Mouse (Mus musculus): ENCODE measurements at regions not wholly inside any gene's neighbourhood (a gene's known extent, or its start where the extent isn't known, plus 50 kb on each side); places are given as distances from the start of the nearest gene placed in this dataset.

- Histone ChIP-seq H3K4me1 (ENCODE audit: control insufficient read depth, insufficient read depth, low read length) (no peaks in the 10 kb centered on the region), H3K27ac (replicated peaks; ENCODE audit: low read depth, low read length) (no peak overlapping the region), H3K36me3 (replicated peaks; ENCODE audit: control insufficient read depth, insufficient read depth, low read depth, low read length) (no peaks in the 10 kb centered on the region), H3K27me3 (ENCODE audit: control insufficient read depth, insufficient read depth, low read length) (no peaks in the 10 kb centered on the region), H3K4me2 (ENCODE audit: low read depth, low read length) (no peak overlapping the region), H3K9ac (replicated peaks; ENCODE audit: low read length) (no peak overlapping the region), H3K4me3 (ENCODE audit: low read depth, low read length) (no peak overlapping the region), H3K9me3 (replicated peaks; ENCODE audit: control insufficient read depth, low read length) (no peaks in the 10 kb centered on the region)
- DNase-seq (ENCODE audit: low spot score) (no peak), ATAC-seq (replicated peaks; ENCODE audit: insufficient number of reproducible peaks, low FRiP score, low TSS enrichment, low read depth) (no peak)
- WGBS, result 76% methylated on average over 5 of the region's 5 CpGs
Measured at GRCm38 (mm10) chr15:27020471-27020870, 125.1 kb upstream of the Fbxl7 start.

DNA sequence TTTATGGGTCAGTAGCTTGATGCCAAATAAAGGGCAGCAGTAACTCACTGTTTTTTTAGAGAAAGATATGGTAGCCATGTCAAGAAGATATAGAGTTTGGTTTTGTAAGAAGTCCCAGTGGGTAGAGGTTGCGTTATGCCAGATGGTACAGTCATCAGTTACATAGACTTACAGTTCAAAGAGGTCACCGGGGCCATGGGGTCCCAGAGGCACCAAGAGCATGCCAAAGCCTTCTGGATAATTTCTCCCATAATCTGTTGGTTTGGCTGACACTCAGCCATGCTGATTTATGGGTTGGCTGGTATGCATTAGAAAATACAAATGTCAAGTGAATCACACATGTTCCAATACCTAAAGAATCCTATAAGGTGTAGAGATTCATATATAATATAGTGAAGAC, 137.9 kb upstream of the Fbxl7 start:
- Histone ChIP-seq H3K9me3 (replicated peaks; ENCODE audit: control insufficient read depth, low read length) (no peaks in the 10 kb centered on the region), H3K4me1 (ENCODE audit: control insufficient read depth, insufficient read depth, low read length) (no peaks in the 10 kb centered on the region), H3K27ac (replicated peaks; ENCODE audit: low read depth, low read length) (no peak overlapping the region), H3K36me3 (replicated peaks; ENCODE audit: control insufficient read depth, insufficient read depth, low read depth, low read length) (no peaks in the 10 kb centered on the region), H3K4me3 (ENCODE audit: low read depth, low read length) (no peak overlapping the region), H3K4me2 (ENCODE audit: low read depth, low read length) (no peak overlapping the region), H3K9ac (replicated peaks; ENCODE audit: low read length) (no peak overlapping the region), H3K27me3 (ENCODE audit: control insufficient read depth, insufficient read depth, low read length) (no peaks in the 10 kb centered on the region)
- DNase-seq (ENCODE audit: low spot score) (no peak), ATAC-seq (replicated peaks; ENCODE audit: insufficient number of reproducible peaks, low FRiP score, low TSS enrichment, low read depth) (no peak)
- 75% methylated on average over 2 of the region's 2 CpGs for WGBS

- Histone ChIP-seq H3K4me2 (ENCODE audit: low read depth, low read length) (no peak overlapping the region), H3K27ac (replicated peaks; ENCODE audit: low read depth, low read length) (no peak overlapping the region), H3K36me3 (replicated peaks; ENCODE audit: control insufficient read depth, insufficient read depth, low read depth, low read length) (no peaks in the 10 kb centered on the region), H3K4me1 (ENCODE audit: control insufficient read depth, insufficient read depth, low read length) (no peaks in the 10 kb centered on the region), H3K27me3 (ENCODE audit: control insufficient read depth, insufficient read depth, low read length) (no peaks in the 10 kb centered on the region), H3K9me3 (replicated peaks; ENCODE audit: control insufficient read depth, low read length) (no peaks in the 10 kb centered on the region), H3K4me3 (ENCODE audit: low read depth, low read length) (no peak overlapping the region), H3K9ac (replicated peaks; ENCODE audit: low read length) (no peak overlapping the region)
- 86% methylated on average over 4 of the region's 4 CpGs for WGBS
- DNase-seq (ENCODE audit: low spot score) (no peak), ATAC-seq (replicated peaks; ENCODE audit: insufficient number of reproducible peaks, low FRiP score, low TSS enrichment, low read depth) (no peak)
Measured at GRCm38 (mm10) chr15:27043788-27044187, 148.4 kb upstream of the Fbxl7 start.

- H3K36me3 ChIP-seq (replicated peaks; ENCODE audit: control insufficient read depth, insufficient read depth, low read depth, low read length), result no peaks in the 10 kb centered on the region
- no peak overlapping the region for H3K27ac ChIP-seq (replicated peaks; ENCODE audit: low read depth, low read length)
- ATAC-seq (replicated peaks; ENCODE audit: insufficient number of reproducible peaks, low FRiP score, low TSS enrichment, low read depth) (no peak), DNase-seq (ENCODE audit: low spot score) (no peak)
- no peaks in the 10 kb centered on the region for H3K4me1 ChIP-seq (ENCODE audit: control insufficient read depth, insufficient read depth, low read length)
- H3K9me3 ChIP-seq (replicated peaks; ENCODE audit: control insufficient read depth, low read length), result no peaks in the 10 kb centered on the region
- no peak overlapping the region for H3K9ac ChIP-seq (replicated peaks; ENCODE audit: low read length)
- no peak overlapping the region for H3K4me3 ChIP-seq (ENCODE audit: low read depth, low read length)
- no peak overlapping the region for H3K4me2 ChIP-seq (ENCODE audit: low read depth, low read length)
- WGBS, result 82% methylated on average over 2 of the region's 2 CpGs
- no peaks in the 10 kb centered on the region for H3K27me3 ChIP-seq (ENCODE audit: control insufficient read depth, insufficient read depth, low read length)
Measured at GRCm38 (mm10) chr15:27050673-27051072, 155.3 kb upstream of the Fbxl7 start.

DNA sequence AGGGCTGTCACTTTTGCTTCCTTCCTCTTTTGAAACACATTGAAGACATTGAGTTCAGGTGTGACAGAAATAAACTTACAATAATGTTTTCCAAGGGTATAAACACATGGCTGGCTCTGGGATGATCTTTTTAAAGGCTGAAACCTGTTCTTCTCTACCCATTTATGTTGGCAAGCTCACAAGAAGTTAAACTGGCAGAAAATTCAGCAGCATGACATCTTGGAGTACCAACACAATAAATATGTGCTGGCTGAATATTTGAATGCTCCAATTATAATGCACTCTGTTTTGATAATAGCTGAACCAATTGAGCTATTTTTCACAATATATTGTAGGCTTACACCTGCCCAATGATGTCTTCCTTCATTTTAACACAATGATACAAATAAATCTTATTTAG, 168.1 kb upstream of the Fbxl7 start:
- Histone ChIP-seq H3K9ac (replicated peaks; ENCODE audit: low read length) (no peak overlapping the region), H3K9me3 (replicated peaks; ENCODE audit: control insufficient read depth, low read length) (no peaks in the 10 kb centered on the region), H3K27me3 (ENCODE audit: control insufficient read depth, insufficient read depth, low read length) (no peaks in the 10 kb centered on the region), H3K36me3 (replicated peaks; ENCODE audit: control insufficient read depth, insufficient read depth, low read depth, low read length) (no peaks in the 10 kb centered on the region), H3K4me2 (ENCODE audit: low read depth, low read length) (no peak overlapping the region), H3K4me1 (ENCODE audit: control insufficient read depth, insufficient read depth, low read length) (no peaks in the 10 kb centered on the region), H3K4me3 (ENCODE audit: low read depth, low read length) (no peak overlapping the region), H3K27ac (replicated peaks; ENCODE audit: low read depth, low read length) (no peak overlapping the region)
- no peak for ATAC-seq (replicated peaks; ENCODE audit: insufficient number of reproducible peaks, low FRiP score, low TSS enrichment, low read depth)
- no peak for DNase-seq (ENCODE audit: low spot score)

DNA sequence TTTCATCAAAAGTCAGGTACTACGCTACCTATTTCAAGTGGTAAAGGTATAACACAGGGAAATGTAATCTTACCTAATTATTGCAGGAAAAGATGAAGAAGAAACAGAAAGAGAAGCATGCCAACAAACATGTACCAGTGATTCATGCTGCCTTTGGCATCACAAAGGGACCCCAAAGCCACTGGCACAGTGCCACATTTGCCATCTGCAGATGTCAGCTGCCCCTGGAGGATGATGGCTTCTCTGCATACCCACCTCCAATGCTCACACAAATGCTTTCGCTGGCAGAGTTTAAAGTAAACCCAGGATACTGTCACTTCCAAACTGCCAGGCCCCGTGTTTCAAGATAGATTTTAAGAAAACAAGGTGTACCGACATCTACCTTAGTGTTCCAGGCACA, 168.6 kb upstream of the Fbxl7 start:
- H3K4me2 ChIP-seq (ENCODE audit: low read depth, low read length), result no peak overlapping the region
- H3K9ac ChIP-seq (replicated peaks; ENCODE audit: low read length), result no peak overlapping the region
- no peaks in the 10 kb centered on the region for H3K36me3 ChIP-seq (replicated peaks; ENCODE audit: control insufficient read depth, insufficient read depth, low read depth, low read length)
- no peak overlapping the region for H3K27ac ChIP-seq (replicated peaks; ENCODE audit: low read depth, low read length)
- H3K4me3 ChIP-seq (ENCODE audit: low read depth, low read length), result no peak overlapping the region
- H3K4me1 ChIP-seq (ENCODE audit: control insufficient read depth, insufficient read depth, low read length), result no peaks in the 10 kb centered on the region
- no peaks in the 10 kb centered on the region for H3K27me3 ChIP-seq (ENCODE audit: control insufficient read depth, insufficient read depth, low read length)
- WGBS, result 86% methylated on average over 4 of the region's 4 CpGs
- ATAC-seq (replicated peaks; ENCODE audit: insufficient number of reproducible peaks, low FRiP score, low TSS enrichment, low read depth), result no peak
- DNase-seq (ENCODE audit: low spot score), result no peak
- H3K9me3 ChIP-seq (replicated peaks; ENCODE audit: control insufficient read depth, low read length), result no peaks in the 10 kb centered on the region

- H3K9ac ChIP-seq (replicated peaks; ENCODE audit: low read length), result no peak overlapping the region
- H3K4me1 ChIP-seq (ENCODE audit: control insufficient read depth, insufficient read depth, low read length), result no peaks in the 10 kb centered on the region
- no peak overlapping the region for H3K27ac ChIP-seq (replicated peaks; ENCODE audit: low read depth, low read length)
- no peak for DNase-seq (ENCODE audit: low spot score)
- H3K27me3 ChIP-seq (ENCODE audit: control insufficient read depth, insufficient read depth, low read length), result no peaks in the 10 kb centered on the region
- WGBS, result 84% methylated on average over 1 of the region's 1 CpGs
- no peaks in the 10 kb centered on the region for H3K9me3 ChIP-seq (replicated peaks; ENCODE audit: control insufficient read depth, low read length)
- no peak overlapping the region for H3K4me3 ChIP-seq (ENCODE audit: low read depth, low read length)
- ATAC-seq (replicated peaks; ENCODE audit: insufficient number of reproducible peaks, low FRiP score, low TSS enrichment, low read depth), result no peak
- H3K4me2 ChIP-seq (ENCODE audit: low read depth, low read length), result no peak overlapping the region
- H3K36me3 ChIP-seq (replicated peaks; ENCODE audit: control insufficient read depth, insufficient read depth, low read depth, low read length), result no peaks in the 10 kb centered on the region
Measured at GRCm38 (mm10) chr15:27067691-27068090, 172.3 kb upstream of the Fbxl7 start.

DNA sequence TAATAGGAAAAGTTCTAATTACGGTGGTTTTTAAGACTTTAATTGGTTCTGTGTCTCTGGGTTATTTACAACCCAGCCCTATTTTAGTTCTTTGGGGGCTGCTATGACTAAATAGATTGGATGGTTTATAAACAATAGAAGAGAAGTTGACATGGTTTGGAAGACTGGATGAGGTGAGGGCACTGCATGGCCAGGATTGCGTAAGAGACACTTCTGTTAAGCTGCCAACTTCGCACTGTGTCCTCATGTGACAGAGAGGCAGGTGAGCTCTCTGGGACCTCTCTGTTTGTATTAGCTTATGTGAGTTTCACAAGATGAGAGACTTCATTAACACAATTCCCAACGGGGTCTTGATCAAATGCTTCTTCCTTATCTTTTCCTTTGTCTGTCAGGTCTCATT, 182.5 kb upstream of the Fbxl7 start:
- H3K9me3 ChIP-seq (replicated peaks; ENCODE audit: control insufficient read depth, low read length), result no peaks in the 10 kb centered on the region
- H3K36me3 ChIP-seq (replicated peaks; ENCODE audit: control insufficient read depth, insufficient read depth, low read depth, low read length), result no peaks in the 10 kb centered on the region
- no peak overlapping the region for H3K4me2 ChIP-seq (ENCODE audit: low read depth, low read length)
- no peak overlapping the region for H3K9ac ChIP-seq (replicated peaks; ENCODE audit: low read length)
- DNase-seq (ENCODE audit: low spot score) (no peak), ATAC-seq (replicated peaks; ENCODE audit: insufficient number of reproducible peaks, low FRiP score, low TSS enrichment, low read depth) (no peak)
- no peak overlapping the region for H3K27ac ChIP-seq (replicated peaks; ENCODE audit: low read depth, low read length)
- no peaks in the 10 kb centered on the region for H3K27me3 ChIP-seq (ENCODE audit: control insufficient read depth, insufficient read depth, low read length)
- no peaks in the 10 kb centered on the region for H3K4me1 ChIP-seq (ENCODE audit: control insufficient read depth, insufficient read depth, low read length)
- WGBS, result 85% methylated on average over 4 of the region's 4 CpGs
- no peak overlapping the region for H3K4me3 ChIP-seq (ENCODE audit: low read depth, low read length)

DNA sequence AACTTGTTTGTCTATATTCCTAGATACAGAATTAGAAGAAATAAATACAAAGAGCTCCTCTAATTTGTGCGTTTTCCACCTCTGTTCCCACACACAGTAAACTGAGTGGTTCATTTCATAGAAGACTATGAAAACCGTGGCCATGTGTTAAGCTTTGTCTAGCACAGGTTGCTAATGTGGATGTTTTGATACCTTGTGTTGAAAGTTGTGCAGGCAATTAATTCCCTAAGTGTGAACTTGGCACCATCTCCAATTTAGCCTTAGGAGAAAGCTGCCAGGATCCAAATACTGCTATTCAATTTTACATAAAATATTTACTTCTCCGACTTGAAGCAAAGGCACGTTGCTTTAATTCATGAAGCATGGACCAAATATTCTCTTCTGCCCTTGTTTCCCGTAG, 187.4 kb upstream of the Fbxl7 start:
- Histone ChIP-seq H3K27ac (replicated peaks; ENCODE audit: low read depth, low read length) (no peak overlapping the region), H3K9me3 (replicated peaks; ENCODE audit: control insufficient read depth, low read length) (no peaks in the 10 kb centered on the region), H3K4me2 (ENCODE audit: low read depth, low read length) (no peak overlapping the region), H3K4me1 (ENCODE audit: control insufficient read depth, insufficient read depth, low read length) (no peaks in the 10 kb centered on the region), H3K27me3 (ENCODE audit: control insufficient read depth, insufficient read depth, low read length) (no peaks in the 10 kb centered on the region), H3K4me3 (ENCODE audit: low read depth, low read length) (no peak overlapping the region), H3K36me3 (replicated peaks; ENCODE audit: control insufficient read depth, insufficient read depth, low read depth, low read length) (no peaks in the 10 kb centered on the region), H3K9ac (replicated peaks; ENCODE audit: low read length) (no peak overlapping the region)
- ATAC-seq (replicated peaks; ENCODE audit: insufficient number of reproducible peaks, low FRiP score, low TSS enrichment, low read depth) (no peak), DNase-seq (ENCODE audit: low spot score) (no peak)
- 88% methylated on average over 5 of the region's 5 CpGs for WGBS

All from embryonic facial prominence, embryonic 11.5 days (tissue).